Mouse (Mus musculus): ENCODE results near the gene Ing2. TPM values are rescaled to one million over a fixed set of nuclear protein-coding genes. Genes with fewer than 3 reads are reported as not detected.

Ing2 gene
- polyA plus RNA-seq, 1 experiment from 2014 or later: 9.9 TPM

DNA sequence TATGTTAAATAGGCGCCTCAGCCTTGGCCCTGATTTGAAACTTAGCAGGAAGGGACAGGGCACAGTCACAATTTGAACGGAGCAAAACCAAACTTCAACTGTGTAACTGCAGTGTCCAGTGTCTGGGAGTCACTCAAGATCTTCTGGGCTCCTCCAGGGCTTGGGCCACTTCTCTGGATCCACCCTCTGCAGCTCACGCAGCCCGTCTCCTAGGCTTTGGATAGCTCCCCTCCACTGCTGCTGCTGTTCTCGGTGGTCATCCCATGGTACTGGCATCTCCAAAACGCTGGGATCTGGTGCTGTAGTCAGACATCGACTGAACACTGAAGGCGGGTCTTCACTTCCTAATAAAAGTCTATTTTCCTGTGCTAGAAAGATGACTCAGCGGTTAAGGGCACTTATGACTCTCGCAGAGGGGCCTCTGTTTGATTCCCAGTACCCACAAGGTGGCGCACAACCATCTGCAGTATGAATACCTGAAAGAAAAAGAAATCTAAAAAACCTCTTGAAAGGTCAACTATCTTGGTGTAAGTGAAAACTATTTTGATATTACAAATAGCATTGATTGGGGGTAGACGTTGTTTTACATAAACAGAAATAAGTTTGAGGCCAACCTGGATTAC is 14.5 kb upstream of the Ing2 start:
- H3K9ac ChIP-seq (ENCODE audit: low read length): no peak overlapping the region
- no peak overlapping the region for H3K4me2 ChIP-seq (ENCODE audit: low read length)
- no peak for ATAC-seq (ENCODE audit: insufficient number of reproducible peaks, insufficient read depth, low FRiP score, low read depth)
- no peak overlapping the region for H3K27ac ChIP-seq (replicated peaks in 1 of 2; ENCODE audit: control insufficient read depth in 1 of 2, insufficient read depth in 1 of 2, low read depth in 2 of 2, low read length in 2 of 2)
- H3K27me3 ChIP-seq (ENCODE audit: control insufficient read depth, insufficient read depth, low read length): no peaks in the 10 kb centered on the region
- H3K4me3 ChIP-seq (ENCODE audit: control insufficient read depth in 1 of 2, insufficient read depth in 1 of 2, low read depth in 1 of 2, low read length in 2 of 2): no peak overlapping the region
- 0 out of 2 replicates have a peak, but pooled peaks cover 3% of the 10 kb centered on the region for H3K9me3 ChIP-seq (ENCODE audit: control insufficient read depth, low read length)
- no peaks in the 10 kb centered on the region; a peak in 1 of 4 replicates for H3K4me1 ChIP-seq (ENCODE audit: control insufficient read depth in 2 of 2, insufficient read depth in 2 of 2, low read length in 2 of 2)
- no peaks in the 10 kb centered on the region for H3K36me3 ChIP-seq (ENCODE audit: control insufficient read depth, insufficient read depth, low read length)
- 60% methylated on average over 12 of the region's 12 CpGs for WGBS

DNA sequence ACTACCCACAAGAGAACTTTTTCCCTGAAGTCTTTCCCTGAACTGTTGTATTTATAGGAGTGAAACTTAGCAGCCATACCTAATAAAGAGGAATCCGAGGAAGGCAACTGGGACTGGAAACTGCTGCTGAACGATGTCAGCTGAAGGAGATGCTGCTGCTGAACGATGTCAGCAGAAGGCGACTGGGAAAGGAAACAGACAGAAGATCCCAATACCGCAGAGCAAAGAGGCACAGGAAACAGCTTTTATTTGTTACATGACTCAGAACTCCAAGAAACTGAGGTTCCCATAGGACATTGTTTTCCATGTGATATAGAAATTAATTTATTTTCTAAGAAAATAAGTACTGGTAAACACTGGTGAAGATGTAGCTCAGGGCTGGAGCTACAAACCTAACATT is 9.1 kb upstream of the Ing2 start:
- Histone ChIP-seq H3K4me2 (ENCODE audit: low read length) (no peak overlapping the region), H3K9ac (ENCODE audit: low read length) (0 out of 2 replicates have a peak overlapping the region, but pooled peaks have one; percentile 3), H3K27me3 (ENCODE audit: control insufficient read depth, insufficient read depth, low read length) (no peaks in the 10 kb centered on the region), H3K9me3 (ENCODE audit: control insufficient read depth, low read length) (no peaks in the 10 kb centered on the region), H3K4me3 (ENCODE audit: control insufficient read depth in 1 of 2, insufficient read depth in 1 of 2, low read depth in 1 of 2, low read length in 2 of 2) (no peak overlapping the region), H3K27ac (replicated peaks in 1 of 2; ENCODE audit: control insufficient read depth in 1 of 2, insufficient read depth in 1 of 2, low read depth in 2 of 2, low read length in 2 of 2) (no peak overlapping the region), H3K36me3 (ENCODE audit: control insufficient read depth, insufficient read depth, low read length) (peaks cover 5% of the 10 kb centered on the region; the same call in 1 of the 2 replicates), H3K4me1 (ENCODE audit: control insufficient read depth in 2 of 2, insufficient read depth in 2 of 2, low read length in 2 of 2) (no peaks in the 10 kb centered on the region)
- WGBS: 35% methylated on average over 5 of the region's 5 CpGs
- no peak for ATAC-seq (ENCODE audit: insufficient number of reproducible peaks, insufficient read depth, low FRiP score, low read depth)

DNA sequence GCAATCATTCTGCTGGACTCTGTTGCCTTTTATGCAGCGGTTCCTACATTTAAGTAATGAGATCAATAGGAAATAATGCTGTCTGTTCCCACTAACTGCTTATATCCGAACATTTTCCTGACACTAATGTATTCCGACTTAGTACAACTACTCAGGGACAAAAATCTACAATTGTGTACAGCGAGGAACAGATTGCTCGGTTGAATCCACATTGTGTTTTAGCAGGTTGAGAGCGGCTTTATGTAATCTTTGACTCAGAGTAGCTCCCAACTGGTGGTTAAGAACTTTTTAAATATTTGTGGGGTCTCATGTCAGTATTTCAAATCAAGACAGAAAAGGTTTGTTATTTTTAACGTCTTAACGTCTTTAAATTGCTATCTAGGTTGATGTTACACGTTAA is 8.6 kb upstream of the Ing2 start:
- Histone ChIP-seq H3K36me3 (ENCODE audit: control insufficient read depth, insufficient read depth, low read length) (peaks cover 5% of the 10 kb centered on the region; the same call in 1 of the 2 replicates), H3K4me1 (ENCODE audit: control insufficient read depth in 2 of 2, insufficient read depth in 2 of 2, low read length in 2 of 2) (no peaks in the 10 kb centered on the region), H3K27ac (replicated peaks in 1 of 2; ENCODE audit: control insufficient read depth in 1 of 2, insufficient read depth in 1 of 2, low read depth in 2 of 2, low read length in 2 of 2) (no peak overlapping the region), H3K27me3 (ENCODE audit: control insufficient read depth, insufficient read depth, low read length) (no peaks in the 10 kb centered on the region), H3K9ac (ENCODE audit: low read length) (no peak overlapping the region), H3K4me2 (ENCODE audit: low read length) (no peak overlapping the region), H3K4me3 (ENCODE audit: control insufficient read depth in 1 of 2, insufficient read depth in 1 of 2, low read depth in 1 of 2, low read length in 2 of 2) (no peak overlapping the region), H3K9me3 (ENCODE audit: control insufficient read depth, low read length) (no peaks in the 10 kb centered on the region)
- 82% methylated on average over 9 of the region's 9 CpGs for WGBS
- ATAC-seq (ENCODE audit: insufficient number of reproducible peaks, insufficient read depth, low FRiP score, low read depth): no peak

DNA sequence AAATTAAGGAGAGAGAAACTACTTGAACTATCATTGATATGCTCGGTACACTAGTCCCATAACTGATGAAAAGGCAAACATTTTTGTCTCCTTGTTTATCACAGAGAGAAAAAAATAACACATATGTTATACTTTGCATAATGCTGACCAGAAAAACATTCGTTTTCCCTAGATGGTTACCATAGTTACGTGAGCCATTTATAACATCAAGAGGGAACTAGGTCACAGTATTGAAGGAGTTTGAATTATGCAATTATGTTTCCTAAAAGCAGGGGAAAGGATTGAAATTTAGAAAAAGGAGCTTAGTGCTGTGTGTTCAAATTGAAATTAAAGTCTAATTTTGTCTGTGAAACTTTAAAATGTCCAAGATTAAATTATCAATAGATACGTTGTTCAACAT is 5.0 kb upstream of the Ing2 start:
- H3K4me3 ChIP-seq (ENCODE audit: control insufficient read depth in 1 of 2, insufficient read depth in 1 of 2, low read depth in 1 of 2, low read length in 2 of 2): no peak overlapping the region
- H3K9ac ChIP-seq (ENCODE audit: low read length): no peak overlapping the region
- ATAC-seq (ENCODE audit: insufficient number of reproducible peaks, insufficient read depth, low FRiP score, low read depth): no peak
- 85% methylated on average over 4 of the region's 4 CpGs for WGBS
- no peak overlapping the region for H3K27ac ChIP-seq (replicated peaks in 1 of 2; ENCODE audit: control insufficient read depth in 1 of 2, insufficient read depth in 1 of 2, low read depth in 2 of 2, low read length in 2 of 2)
- H3K36me3 ChIP-seq (ENCODE audit: control insufficient read depth, insufficient read depth, low read length): peaks cover 5% of the 10 kb centered on the region; the same call in 1 of the 2 replicates
- H3K4me1 ChIP-seq (ENCODE audit: control insufficient read depth in 2 of 2, insufficient read depth in 2 of 2, low read length in 2 of 2): 0 out of 4 replicates have a peak, but pooled peaks cover 0 to 13% of the 10 kb centered on the region in 2 experiments
- no peak overlapping the region for H3K4me2 ChIP-seq (ENCODE audit: low read length)
- H3K27me3 ChIP-seq (ENCODE audit: control insufficient read depth, insufficient read depth, low read length): no peaks in the 10 kb centered on the region
- H3K9me3 ChIP-seq (ENCODE audit: control insufficient read depth, low read length): no peaks in the 10 kb centered on the region

DNA sequence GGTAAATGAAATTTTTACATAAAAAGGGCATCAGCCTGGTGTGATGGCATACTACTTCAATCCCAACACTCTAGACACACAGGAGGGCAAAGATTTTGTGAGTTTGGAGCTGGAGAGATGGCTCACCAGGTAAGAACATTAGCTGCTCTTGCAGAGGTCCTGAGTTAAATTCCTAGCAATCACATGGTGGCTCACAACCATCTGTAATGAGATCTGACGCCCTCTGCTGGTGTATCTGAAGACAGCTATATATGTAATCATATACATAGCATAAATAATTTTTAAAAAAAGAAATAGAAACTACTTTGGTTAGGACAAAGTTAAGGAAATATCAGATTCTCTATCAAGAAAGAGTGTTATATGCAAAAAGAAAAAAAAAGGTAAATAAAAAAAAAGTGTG is 4.2 kb upstream of the Ing2 start:
- 0 out of 4 replicates have a peak, but pooled peaks cover 0 to 13% of the 10 kb centered on the region in 2 experiments for H3K4me1 ChIP-seq (ENCODE audit: control insufficient read depth in 2 of 2, insufficient read depth in 2 of 2, low read length in 2 of 2)
- H3K4me2 ChIP-seq (ENCODE audit: low read length): no peak overlapping the region
- H3K27ac ChIP-seq (replicated peaks in 1 of 2; ENCODE audit: control insufficient read depth in 1 of 2, insufficient read depth in 1 of 2, low read depth in 2 of 2, low read length in 2 of 2): no peak overlapping the region
- peaks cover 5% of the 10 kb centered on the region; the same call in 1 of the 2 replicates for H3K36me3 ChIP-seq (ENCODE audit: control insufficient read depth, insufficient read depth, low read length)
- WGBS: 76% methylated on average over 1 of the region's 1 CpGs
- no peak overlapping the region for H3K9ac ChIP-seq (ENCODE audit: low read length)
- no peaks in the 10 kb centered on the region for H3K9me3 ChIP-seq (ENCODE audit: control insufficient read depth, low read length)
- H3K27me3 ChIP-seq (ENCODE audit: control insufficient read depth, insufficient read depth, low read length): no peaks in the 10 kb centered on the region
- H3K4me3 ChIP-seq (ENCODE audit: control insufficient read depth in 1 of 2, insufficient read depth in 1 of 2, low read depth in 1 of 2, low read length in 2 of 2): no peak overlapping the region
- ATAC-seq (ENCODE audit: insufficient number of reproducible peaks, insufficient read depth, low FRiP score, low read depth): no peak

DNA sequence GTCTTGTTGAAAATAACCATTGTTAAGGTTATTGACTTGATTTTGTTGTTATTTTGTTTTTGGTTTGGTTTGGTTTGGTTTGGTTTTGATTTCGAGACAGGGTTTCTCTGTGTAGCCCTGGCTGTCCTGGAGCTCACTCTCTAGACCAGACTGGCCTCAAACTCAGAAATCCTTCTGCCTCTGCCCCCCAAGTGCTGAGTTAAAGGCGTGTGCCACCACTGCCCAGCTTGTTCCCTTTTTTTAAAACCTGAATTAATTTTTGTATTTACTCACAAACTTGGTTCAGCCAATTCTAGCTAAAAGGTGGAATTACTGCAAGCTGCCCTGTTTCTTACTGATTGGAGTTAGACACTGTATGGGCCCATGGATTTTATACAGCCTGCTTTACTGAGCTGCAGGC is 1.3 kb upstream of the Ing2 start:
- WGBS: 53% methylated on average over 2 of the region's 2 CpGs
- H3K27me3 ChIP-seq (ENCODE audit: control insufficient read depth, insufficient read depth, low read length): no peaks in the 10 kb centered on the region
- peak overlapping the region; percentile 91 for H3K9ac ChIP-seq (ENCODE audit: low read length)
- peaks cover 0 to 13% of the 10 kb centered on the region in 2 experiments; a peak in 1 of 4 replicates for H3K4me1 ChIP-seq (ENCODE audit: control insufficient read depth in 2 of 2, insufficient read depth in 2 of 2, low read length in 2 of 2)
- H3K36me3 ChIP-seq (ENCODE audit: control insufficient read depth, insufficient read depth, low read length): 0 out of 2 replicates have a peak, but pooled peaks cover under 1% of the 10 kb centered on the region
- no peaks in the 10 kb centered on the region for H3K9me3 ChIP-seq (ENCODE audit: control insufficient read depth, low read length)
- no peak for ATAC-seq (ENCODE audit: insufficient number of reproducible peaks, insufficient read depth, low FRiP score, low read depth)
- H3K4me3 ChIP-seq (ENCODE audit: control insufficient read depth in 1 of 2, insufficient read depth in 1 of 2, low read depth in 1 of 2, low read length in 2 of 2): peak overlapping the region in 1 of 2 experiments; percentile 65; a peak in 2 of 4 replicates
- H3K27ac ChIP-seq (replicated peaks in 1 of 2; ENCODE audit: control insufficient read depth in 1 of 2, insufficient read depth in 1 of 2, low read depth in 2 of 2, low read length in 2 of 2): no peak overlapping the region
- peak overlapping the region; percentile 87 for H3K4me2 ChIP-seq (ENCODE audit: low read length)

DNA sequence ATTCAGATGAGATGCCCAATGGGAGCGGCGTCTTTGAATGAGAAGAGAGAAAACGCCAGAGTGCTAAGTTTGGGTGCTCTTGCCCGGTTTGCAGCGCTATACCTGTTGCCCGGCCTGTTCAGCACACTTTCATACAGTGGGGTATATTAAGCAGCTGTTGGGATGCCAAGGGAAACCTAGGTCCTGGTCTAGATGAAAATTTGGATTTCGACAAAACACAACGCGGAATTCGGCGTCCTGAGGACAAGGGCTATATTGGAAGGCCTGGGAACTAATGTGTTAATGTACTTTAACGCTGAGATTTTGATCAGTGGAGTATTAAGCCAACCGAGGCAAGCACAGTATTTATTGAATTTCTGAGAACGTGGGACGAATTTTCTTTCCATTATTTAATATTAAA is 868 bp upstream of the Ing2 start:
- H3K9ac ChIP-seq (ENCODE audit: low read length): peak overlapping the region; percentile 91
- H3K4me1 ChIP-seq (ENCODE audit: control insufficient read depth in 2 of 2, insufficient read depth in 2 of 2, low read length in 2 of 2): peaks cover 0 to 13% of the 10 kb centered on the region in 2 experiments; a peak in 1 of 4 replicates
- H3K27me3 ChIP-seq (ENCODE audit: control insufficient read depth, insufficient read depth, low read length): no peaks in the 10 kb centered on the region
- 3% methylated on average over 15 of the region's 15 CpGs for WGBS
- no peaks in the 10 kb centered on the region for H3K9me3 ChIP-seq (ENCODE audit: control insufficient read depth, low read length)
- ATAC-seq (ENCODE audit: insufficient number of reproducible peaks, insufficient read depth, low FRiP score, low read depth): no peak
- H3K36me3 ChIP-seq (ENCODE audit: control insufficient read depth, insufficient read depth, low read length): no peaks in the 10 kb centered on the region
- peak overlapping the region; percentile 65 to 81 for H3K4me3 ChIP-seq (ENCODE audit: control insufficient read depth in 1 of 2, insufficient read depth in 1 of 2, low read depth in 1 of 2, low read length in 2 of 2)
- H3K4me2 ChIP-seq (ENCODE audit: low read length): peak overlapping the region; percentile 87
- peak overlapping the region in 1 of 2 experiments; percentile 99; a peak in 2 of 4 replicates for H3K27ac ChIP-seq (replicated peaks in 1 of 2; ENCODE audit: control insufficient read depth in 1 of 2, insufficient read depth in 1 of 2, low read depth in 2 of 2, low read length in 2 of 2)

Measured in heart, embryonic 14.5 days (tissue).